Comparison of ENCODE assay signal across 12 mouse cellular contexts in genomic region chr11:60224676-60225075, GRCm38 (mm10). TPM values are rescaled to one million over a fixed set of nuclear protein-coding genes. Genes with fewer than 3 reads are reported as not detected.
A peak's percentile ranks its signal among the peaks of the same experiment; 100 is the strongest.
DNase-seq lines count a peak whose midpoint lies in the region; ATAC-seq and TF ChIP-seq lines count a peak whose summit lies in the region.
"Had no signal": no experiment of that assay in that cellular context is flagged by ENCODE, and none has a peak within 500 bp of the region (broad histone marks: within the 10 kb centered on the region; RNA-seq: fewer than 3 reads in every experiment).

No protein-coding gene starts in this region.

- H3K36me3 ChIP-seq in forebrain, embryonic 10.5 days (replicated peaks), result no peaks in the 10 kb centered on the region
- H3K36me3 ChIP-seq in forebrain, embryonic 12.5 days (replicated peaks), result no peaks in the 10 kb centered on the region
- no peaks in the 10 kb centered on the region for H3K36me3 ChIP-seq in liver, adult 2 months (ENCODE audit: control insufficient read depth, insufficient read depth, low read length)
- no peaks in the 10 kb centered on the region for H3K36me3 ChIP-seq in liver, embryonic 11.5 days (ENCODE audit: control insufficient read depth, insufficient read depth, low read length)
- peaks cover 12% of the 10 kb centered on the region for H3K36me3 ChIP-seq in forebrain, embryonic 13.5 days (ENCODE audit: poor library complexity, severe bottlenecking)

- H3K4me1 ChIP-seq in forebrain, embryonic 10.5 days, result peaks cover 43% of the 10 kb centered on the region
- peaks cover 26% of the 10 kb centered on the region for H3K4me1 ChIP-seq in forebrain, embryonic 12.5 days
- peaks cover 31% of the 10 kb centered on the region for H3K4me1 ChIP-seq in liver, adult 2 months (ENCODE audit: control insufficient read depth, insufficient read depth, low read length)
- peaks cover 30% of the 10 kb centered on the region for H3K4me1 ChIP-seq in liver, embryonic 11.5 days (replicated peaks; ENCODE audit: control insufficient read depth, insufficient read depth, low read length)
- peaks cover 28% of the 10 kb centered on the region for H3K4me1 ChIP-seq in forebrain, embryonic 13.5 days

- H3K27me3 ChIP-seq in forebrain, embryonic 10.5 days (ENCODE audit: poor library complexity, severe bottlenecking), result peaks cover 13% of the 10 kb centered on the region
- no peaks in the 10 kb centered on the region; the same call in 1 of the 2 replicates for H3K27me3 ChIP-seq in forebrain, embryonic 12.5 days
- H3K27me3 ChIP-seq in liver, adult 2 months (ENCODE audit: control insufficient read depth, insufficient read depth, low read length), result no peaks in the 10 kb centered on the region
- no peaks in the 10 kb centered on the region for H3K27me3 ChIP-seq in liver, embryonic 11.5 days (replicated peaks; ENCODE audit: control insufficient read depth, insufficient read depth, low read length)
- H3K27me3 ChIP-seq in forebrain, embryonic 13.5 days, result peaks cover 3% of the 10 kb centered on the region; the same call in 1 of the 2 replicates

- 62% methylated on average over 4 of the region's 4 CpGs for WGBS in forebrain, embryonic 10.5 days
- 62% methylated on average over 4 of the region's 4 CpGs for WGBS in forebrain, embryonic 12.5 days
- WGBS in liver, adult 2 months, result 17% methylated on average over 4 of the region's 4 CpGs
- WGBS in liver, embryonic 11.5 days, result 65% methylated on average over 4 of the region's 4 CpGs
- 51% methylated on average over 4 of the region's 4 CpGs for WGBS in forebrain, embryonic 13.5 days

- H3K27ac ChIP-seq in forebrain, embryonic 10.5 days, result 0 out of 2 replicates have a peak overlapping the region, but pooled peaks have one; percentile 40
- H3K27ac ChIP-seq in forebrain, embryonic 12.5 days, result no peak overlapping the region
- H3K27ac ChIP-seq in liver, adult 2 months (replicated peaks; ENCODE audit: insufficient read depth, low read depth, low read length), result peak overlapping the region; percentile 90
- H3K27ac ChIP-seq in liver, embryonic 11.5 days (ENCODE audit: low read depth, low read length), result no peak overlapping the region
- H3K27ac ChIP-seq in forebrain, embryonic 13.5 days, result no peak overlapping the region
- H3K27ac ChIP-seq: midbrain, embryonic 12.5 days had no signal

- H3K9ac ChIP-seq in forebrain, embryonic 12.5 days, result no peak overlapping the region
- peak overlapping the region; percentile 22; the same call in 1 of the 2 replicates for H3K9ac ChIP-seq in liver, adult 2 months (ENCODE audit: low read depth, low read length)
- H3K9ac ChIP-seq in liver, embryonic 11.5 days (ENCODE audit: low read depth, low read length), result no peak overlapping the region
- no peak overlapping the region for H3K9ac ChIP-seq in forebrain, embryonic 13.5 days
- H3K9ac ChIP-seq: midbrain, embryonic 12.5 days had no signal

- H3K4me2 ChIP-seq in forebrain, embryonic 12.5 days, result no peak overlapping the region
- H3K4me2 ChIP-seq in liver, embryonic 11.5 days, result no peak overlapping the region
- no peak overlapping the region for H3K4me2 ChIP-seq in forebrain, embryonic 13.5 days
- H3K4me2 ChIP-seq: midbrain, embryonic 12.5 days had no signal

- no peak for ATAC-seq in forebrain, embryonic 12.5 days (ENCODE audit: low FRiP score)
- ATAC-seq in liver, embryonic 11.5 days (replicated peaks; ENCODE audit: low FRiP score), result no peak
- ATAC-seq in forebrain, embryonic 13.5 days, result no peak

- H3K9me3 ChIP-seq in forebrain, embryonic 10.5 days, result no peaks in the 10 kb centered on the region
- H3K9me3 ChIP-seq in forebrain, embryonic 12.5 days, result no peaks in the 10 kb centered on the region
- no peaks in the 10 kb centered on the region for H3K9me3 ChIP-seq in liver, embryonic 11.5 days (ENCODE audit: control insufficient read depth, low read length)
- no peaks in the 10 kb centered on the region for H3K9me3 ChIP-seq in forebrain, embryonic 13.5 days (replicated peaks)
- H3K9me3 ChIP-seq: midbrain, embryonic 12.5 days had no signal

- no peak for TF ChIP-seq POLR2A in liver, adult 2 months (IDR thresholded peaks at IDR 0.05; ENCODE audit: extremely low read depth, insufficient read depth, low read length)

- TF ChIP-seq CTCF in liver, adult 2 months (IDR thresholded peaks at IDR 0.05; ENCODE audit: low read depth, low read length), result no peak

- DNase-seq in forebrain, embryonic 10.5 days (ENCODE audit: extremely low spot score, low spot score), result no peak
- peak; percentile 94 for DNase-seq in liver, adult 2 months (ENCODE audit: extremely low read depth, low read depth, low spot score)
- no peak for DNase-seq in liver, embryonic 11.5 days (ENCODE audit: low spot score)
- peak; percentile 76 for DNase-seq in adrenal gland, adult 2 months
- peak; percentile 64 for DNase-seq in retina, embryonic 14.5 days (ENCODE audit: low spot score)
- DNase-seq in embryo, embryonic 10 days (ENCODE audit: low spot score), result no peak
- DNase-seq: B cell, adult 2 months; cerebellum, adult 9-10 months had no signal

- H3K4me3 ChIP-seq in forebrain, embryonic 10.5 days, result no peak overlapping the region
- H3K4me3 ChIP-seq in forebrain, embryonic 12.5 days (replicated peaks), result no peak overlapping the region
- H3K4me3 ChIP-seq in liver, adult 2 months (ENCODE audit: insufficient read depth, low read depth, low read length), result no peak overlapping the region
- no peak overlapping the region for H3K4me3 ChIP-seq in liver, embryonic 11.5 days (ENCODE audit: low read depth, low read length)
- H3K4me3 ChIP-seq in forebrain, embryonic 13.5 days, result no peak overlapping the region
- H3K4me3 ChIP-seq: erythroblast, embryonic 14.5 days; midbrain, embryonic 12.5 days had no signal

- H3K79me2 ChIP-seq in liver, adult 2 months (ENCODE audit: control insufficient read depth, insufficient read depth, low read length), result peaks cover 5% of the 10 kb centered on the region; the same call in 1 of the 2 replicates

RNA-seq across cellular contexts. Expression of gene Srebf1, which starts 2.3 kb away (rescaled TPM):
- polyA plus RNA-seq in forebrain, embryonic 10.5 days (2016; fragmentation: Nextera tagmentation; extraction: Ambion mirVana), result 59.3 and 66.1 TPM in 2 replicates
- polyA plus RNA-seq in forebrain, embryonic 12.5 days (2016; fragmentation: Nextera tagmentation; extraction: Ambion mirVana), result 58.0 and 58.1 TPM in 2 replicates
- 151 and 152 TPM in 2 replicates for total RNA-seq in liver, adult 2 months (2014; rRNA removed)
- 477 and 580 TPM in 2 replicates for polyA plus RNA-seq in liver, adult 2 months (2012; rRNA removed)
- 78.2 and 78.7 TPM in 2 replicates for polyA plus RNA-seq in liver, embryonic 11.5 days (2014; fragmentation: Nextera tagmentation; extraction: Ambion mirVana)
- 100 to 1,000 TPM; 201 to 250 TPM for total RNA-seq in adrenal gland, adult 2 months (2021)
- 661 and 745 TPM in 2 replicates for polyA plus RNA-seq in adrenal gland, adult 2 months (2012; rRNA removed)
- polyA plus RNA-seq in forebrain, embryonic 13.5 days (2015; fragmentation: Nextera tagmentation; extraction: Ambion mirVana), result 52.1 and 56.7 TPM in 2 replicates

Comparison
In these comparisons a context has a peak if more than half of its experiments do, and no peak if none do; other contexts are left out.
1. DNase-seq: peak in liver, adult 2 months (single experiment), adrenal gland, adult 2 months (single experiment) and retina, embryonic 14.5 days (single experiment); none in forebrain, embryonic 10.5 days (single experiment), liver, embryonic 11.5 days (single experiment) and embryo, embryonic 10 days (single experiment).
2. H3K27ac ChIP-seq: peak in forebrain, embryonic 10.5 days (single experiment) and liver, adult 2 months (single experiment); none in forebrain, embryonic 12.5 days (single experiment), liver, embryonic 11.5 days (single experiment) and forebrain, embryonic 13.5 days (single experiment).